Mouse (Mus musculus): ENCODE results near the gene Yjefn3.

DNA sequence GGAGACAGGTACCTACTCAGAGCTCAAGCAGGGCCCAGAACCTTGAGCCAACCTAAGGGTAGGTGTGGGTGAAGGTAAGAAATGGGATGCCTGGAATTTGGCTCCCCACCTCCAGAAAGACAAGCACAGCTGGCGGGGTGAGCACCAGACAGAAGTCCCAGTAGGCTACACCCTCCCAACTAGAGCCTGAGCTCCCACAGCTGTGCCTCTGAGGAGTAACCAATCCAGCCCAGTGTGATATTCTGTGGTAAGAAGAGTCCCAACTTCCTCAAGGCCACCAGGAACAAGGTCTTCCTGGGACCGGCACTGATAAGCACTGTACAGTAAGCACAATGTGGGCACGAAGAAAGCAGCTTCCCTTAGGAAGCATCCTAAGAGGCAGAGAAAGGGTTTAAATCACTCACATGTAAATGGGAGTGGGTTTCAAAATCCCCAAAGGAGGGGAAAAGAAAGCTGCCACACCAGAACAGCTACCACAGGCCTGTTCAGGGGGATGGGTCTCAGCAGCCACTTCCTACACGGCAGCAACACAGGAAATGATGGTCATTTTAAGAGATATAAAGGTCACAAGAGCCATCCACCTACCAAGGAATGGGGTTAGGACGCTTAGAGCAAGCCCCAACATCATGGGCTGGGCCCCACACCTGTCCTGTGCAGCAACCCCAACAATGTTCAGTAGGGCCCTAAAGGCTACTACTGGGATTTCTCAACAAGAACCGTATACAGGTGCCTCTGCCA is 35.9 kb upstream of the Yjefn3 start:
- no peak for TF ChIP-seq POLR2A (IDR thresholded peaks at IDR 0.05; ENCODE audit: insufficient read depth, low read depth, low read length)
- TF ChIP-seq CTCF (IDR thresholded peaks at IDR 0.05; ENCODE audit: insufficient read depth, low read depth, low read length) = no peak
